Mouse (Mus musculus) heart, postnatal 0 days (tissue): ENCODE measurements around the gene Prr14. TPM values are rescaled to one million over a fixed set of nuclear protein-coding genes. Genes with fewer than 3 reads are reported as not detected.
A peak's percentile ranks its signal among the peaks of the same experiment; 100 is the strongest.

Source experiments
- ATAC-seq: fragments of 200-750 bp; cut with Nextera tagmentation; 2 replicates; pipeline ENCODE4 v1.8.0; 2017; ENCODE audit warnings: low read depth, moderate number of reproducible peaks, moderate library complexity; ENCODE audit not compliant: insufficient read depth
- DNase-seq: peaks from one replicate; pipeline ENCODE4 v3.0.0-alpha.2; 2016; ENCODE audit warnings: low spot score
- H3K27ac ChIP-seq: fragments of 300-500 bp; sonication (generic); 2 replicates; pipeline ENCODE4 v1.5.1; 2014; ENCODE audit warnings: low read depth, mild to moderate bottlenecking
- H3K27me3 ChIP-seq: fragments of 300-500 bp; sonication (generic); 2 replicates; pipeline ENCODE4 v1.6.1; 2014; ENCODE audit warnings: low read length, mixed read lengths; ENCODE audit not compliant: control insufficient read depth, insufficient read depth
- H3K36me3 ChIP-seq: fragments of 300-500 bp; sonication (generic); replicated peaks from 2 replicates; pipeline ENCODE4 v1.6.1; 2014; ENCODE audit warnings: low read length, mixed read lengths; ENCODE audit not compliant: control insufficient read depth, insufficient read depth
- H3K4me1 ChIP-seq: fragments of 300-500 bp; sonication (generic); 2 replicates; pipeline ENCODE4 v1.6.1; 2014; ENCODE audit warnings: antibody characterized with exemption; ENCODE audit not compliant: control insufficient read depth, insufficient read depth
- H3K4me2 ChIP-seq: fragments of 300-500 bp; sonication (generic); 2 replicates; pipeline ENCODE4 v1.6.1; 2014; ENCODE audit warnings: low read depth, mild to moderate bottlenecking, low read length, moderate library complexity
- H3K4me3 ChIP-seq: fragments of 300-500 bp; sonication (generic); 2 replicates; pipeline ENCODE4 v1.5.1; 2014; ENCODE audit warnings: low read depth, low read length
- H3K9ac ChIP-seq: fragments of 300-500 bp; sonication (generic); replicated peaks from 2 replicates; pipeline ENCODE4 v1.6.1; 2014; ENCODE audit warnings: low read depth, low read length, mixed read lengths
- H3K9me3 ChIP-seq: fragments of 300-500 bp; sonication (generic); replicated peaks from 2 replicates; pipeline ENCODE4 v1.6.1; 2016; ENCODE audit warnings: low read length; ENCODE audit not compliant: control insufficient read depth
- CTCF ChIP-seq: IDR thresholded peaks from 2 replicates; pipeline ENCODE4 v1.5.1; 2016; ENCODE audit warnings: antibody characterized with exemption, control low read depth, low read depth
- EP300 ChIP-seq: IDR thresholded peaks from 2 replicates; pipeline ENCODE4 v1.6.1; 2016; ENCODE audit warnings: antibody characterized with exemption, low read depth
- WGBS: fragments of 180-500 bp; shearing (Covaris S2); extraction: QIAGEN DNeasy Blood & Tissue Kit; methylation state at CpG from one replicate; pipeline ENCODE4 v1.1.7; 2014; 5-methylcytosine and 5-hydroxymethylcytosine counted together
- polyA plus RNA-seq: library from polyadenylated mRNA; unstranded; fragments of >200 nt; fragmentation: Nextera tagmentation; extraction: Ambion mirVana; gene quantifications from 2 replicates; pipeline ENCODE4 v1.2.1, GENCODE M21; 2015
- total RNA-seq: library from RNA; depleted of rRNA; stranded (reverse); fragments of >200 nt; gene quantifications from 2 replicates; pipeline ENCODE4 v1.2.3, GENCODE M21; 2014; ENCODE audit warnings: low replicate concordance

Prr14 gene
- total and polyA plus RNA-seq, 2 experiments from 2014 or later = 24.7 to 35.4 TPM

GRCm38 (mm10) chr7:127471646-127472010, 12.2 kb downstream of the Prr14 start:
- peaks cover 42% of the 10 kb centered on the region for H3K36me3 ChIP-seq
- peak; percentile 15 for DNase-seq
- peak; percentile 36 for ATAC-seq
- H3K4me3 ChIP-seq = peak overlapping the region; percentile 68
- H3K27ac ChIP-seq = peak overlapping the region; percentile 95
- peaks cover 13% of the 10 kb centered on the region for H3K4me1 ChIP-seq
- no peak for TF ChIP-seq EP300
- TF ChIP-seq CTCF = no peak
- no peaks in the 10 kb centered on the region for H3K9me3 ChIP-seq
- H3K27me3 ChIP-seq = no peaks in the 10 kb centered on the region
- peak overlapping the region; percentile 97 for H3K4me2 ChIP-seq
- H3K9ac ChIP-seq = peak overlapping the region; percentile 95
- WGBS = 1% methylated on average over 19 of the region's 25 CpGs

- peak overlapping the region; percentile 95 for H3K9ac ChIP-seq
- H3K36me3 ChIP-seq = peaks cover 45% of the 10 kb centered on the region
- TF ChIP-seq EP300 = no peak
- no peak for TF ChIP-seq CTCF
- WGBS = 1% methylated on average over 7 of the region's 7 CpGs
- H3K9me3 ChIP-seq = no peaks in the 10 kb centered on the region
- H3K4me2 ChIP-seq = peak overlapping the region; percentile 97
- H3K27me3 ChIP-seq = no peaks in the 10 kb centered on the region
- peak overlapping the region; percentile 95 for H3K27ac ChIP-seq
- H3K4me1 ChIP-seq = peaks cover 17% of the 10 kb centered on the region
- DNase-seq (no peak), ATAC-seq (no peak)
- H3K4me3 ChIP-seq = peak overlapping the region; percentile 68
Measured at GRCm38 (mm10) chr7:127472060-127472459, 12.6 kb downstream of the Prr14 start.

- Histone ChIP-seq H3K4me2 (no peak overlapping the region), H3K9me3 (no peaks in the 10 kb centered on the region), H3K4me3 (no peak overlapping the region), H3K9ac (no peak overlapping the region), H3K36me3 (peaks cover 37% of the 10 kb centered on the region), H3K4me1 (peaks cover 19% of the 10 kb centered on the region), H3K27me3 (no peaks in the 10 kb centered on the region), H3K27ac (no peak overlapping the region)
- TF ChIP-seq CTCF = no peak
- no peak for TF ChIP-seq EP300
- ATAC-seq (no peak), DNase-seq (no peak)
- 92% methylated on average over 5 of the region's 5 CpGs for WGBS
Measured at GRCm38 (mm10) chr7:127473705-127474104, 14.3 kb downstream of the Prr14 start.

- Histone ChIP-seq H3K9me3 (no peaks in the 10 kb centered on the region), H3K27ac (no peak overlapping the region), H3K4me3 (no peak overlapping the region), H3K4me2 (no peak overlapping the region), H3K36me3 (peaks cover 37% of the 10 kb centered on the region), H3K27me3 (no peaks in the 10 kb centered on the region), H3K4me1 (peaks cover 19% of the 10 kb centered on the region), H3K9ac (no peak overlapping the region)
- 75% methylated on average over 6 of the region's 6 CpGs for WGBS
- DNase-seq = no peak
- ATAC-seq = no peak
- no peak for TF ChIP-seq EP300
- TF ChIP-seq CTCF = no peak
Measured at GRCm38 (mm10) chr7:127474378-127475070, 15.1 kb downstream of the Prr14 start.

GRCm38 (mm10) chr7:127475186-127475740, 15.9 kb downstream of the Prr14 start:
- Histone ChIP-seq H3K27ac (no peak overlapping the region), H3K4me2 (no peak overlapping the region), H3K9ac (no peak overlapping the region), H3K9me3 (no peaks in the 10 kb centered on the region), H3K27me3 (no peaks in the 10 kb centered on the region), H3K36me3 (peaks cover 37% of the 10 kb centered on the region), H3K4me3 (no peak overlapping the region), H3K4me1 (peaks cover 20% of the 10 kb centered on the region)
- 92% methylated on average over 11 of the region's 11 CpGs for WGBS
- no peak for ATAC-seq
- DNase-seq = no peak
- no peak for TF ChIP-seq EP300
- no peak for TF ChIP-seq CTCF

- H3K9me3 ChIP-seq = no peaks in the 10 kb centered on the region
- peaks cover 37% of the 10 kb centered on the region for H3K36me3 ChIP-seq
- H3K4me3 ChIP-seq = no peak overlapping the region
- no peak overlapping the region for H3K4me2 ChIP-seq
- TF ChIP-seq CTCF (no peak), EP300 (no peak)
- DNase-seq (no peak), ATAC-seq (no peak)
- H3K9ac ChIP-seq = no peak overlapping the region
- H3K27me3 ChIP-seq = no peaks in the 10 kb centered on the region
- WGBS = 94% methylated on average over 11 of the region's 11 CpGs
- peaks cover 27% of the 10 kb centered on the region for H3K4me1 ChIP-seq
- H3K27ac ChIP-seq = no peak overlapping the region
Measured at GRCm38 (mm10) chr7:127476336-127476735, 16.9 kb downstream of the Prr14 start.
